Mouse (Mus musculus) limb, embryonic 11.5 days (tissue): ENCODE measurements around the gene Akap13. TPM values are rescaled to one million over a fixed set of nuclear protein-coding genes. Genes with fewer than 3 reads are reported as not detected.
"Not testable (repeated sequence)": the region's sequence is repeated elsewhere in the genome, so short reads cannot be mapped to it uniquely, and the experiment has no call there.

ENCODE experiments used
- ATAC-seq: fragments of 200-750 bp; cut with Nextera tagmentation; 2 replicates; pipeline ENCODE4 v1.8.0; 2017; ENCODE audit warnings: low read depth; ENCODE audit not compliant: insufficient number of reproducible peaks, low FRiP score, low TSS enrichment
- DNase-seq: peaks from one replicate; pipeline ENCODE4 v3.0.0-alpha.2; 2015; ENCODE audit warnings: low spot score
- H3K27ac ChIP-seq: fragments of 300-500 bp; sonication (generic); replicated peaks from 2 replicates; pipeline ENCODE4 v1.5.1; 2014; ENCODE audit warnings: low read depth, mild to moderate bottlenecking, low read length
- H3K27me3 ChIP-seq: fragments of 300-500 bp; sonication (generic); 2 replicates; pipeline ENCODE4 v1.6.1; 2014; ENCODE audit warnings: mild to moderate bottlenecking, low read length, mixed read lengths; ENCODE audit not compliant: control insufficient read depth, insufficient read depth
- H3K36me3 ChIP-seq: fragments of 300-500 bp; sonication (generic); 2 replicates; pipeline ENCODE4 v1.6.1; 2014; ENCODE audit warnings: mild to moderate bottlenecking, low read length, moderate library complexity, mixed read lengths; ENCODE audit not compliant: control insufficient read depth, insufficient read depth
- H3K4me1 ChIP-seq: fragments of 300-500 bp; sonication (generic); 2 replicates; pipeline ENCODE4 v1.6.1; 2014; ENCODE audit warnings: low read length, mixed read lengths; ENCODE audit not compliant: control insufficient read depth, insufficient read depth
- H3K4me2 ChIP-seq: fragments of 300-500 bp; sonication (generic); 2 replicates; pipeline ENCODE4 v1.6.1; 2014; ENCODE audit warnings: low read depth, mild to moderate bottlenecking, moderate library complexity; ENCODE audit not compliant: severe bottlenecking
- H3K4me3 ChIP-seq: fragments of 300-500 bp; sonication (generic); 2 replicates; pipeline ENCODE4 v1.5.1; 2014; ENCODE audit warnings: low read depth, low read length
- H3K9ac ChIP-seq: fragments of 300-500 bp; sonication (generic); 2 replicates; pipeline ENCODE4 v1.6.1; 2014; ENCODE audit warnings: mild to moderate bottlenecking, low read length
- H3K9me3 ChIP-seq: fragments of 300-500 bp; sonication (generic); 2 replicates; pipeline ENCODE4 v1.6.1; 2016; ENCODE audit warnings: low read length; ENCODE audit not compliant: control insufficient read depth
- WGBS: fragments of 180-500 bp; shearing (Covaris S2); extraction: QIAGEN DNeasy Blood & Tissue Kit; methylation state at CpG from one replicate; pipeline ENCODE4 v1.1.7; 2014; 5-methylcytosine and 5-hydroxymethylcytosine counted together
- polyA plus RNA-seq: library from polyadenylated mRNA; unstranded; fragments of >200 nt; fragmentation: Nextera tagmentation; extraction: Ambion mirVana; gene quantifications from 2 replicates; pipeline ENCODE4 v1.2.1, GENCODE M21; 2014

Gene Akap13
- polyA plus RNA-seq, 1 experiment from 2014 or later = 32.7 TPM

GRCm38 (mm10) chr7:75768169-75768568 is 312.8 kb downstream of the Akap13 start:
- H3K9me3 ChIP-seq = no peaks in the 10 kb centered on the region
- H3K9ac ChIP-seq = no peak overlapping the region
- 81% methylated on average over 2 of the region's 2 CpGs for WGBS
- no peak overlapping the region for H3K4me2 ChIP-seq
- H3K27ac ChIP-seq = no peak overlapping the region
- H3K36me3 ChIP-seq = peaks cover 3% of the 10 kb centered on the region
- no peak overlapping the region for H3K4me3 ChIP-seq
- ATAC-seq = no peak
- no peaks in the 10 kb centered on the region for H3K27me3 ChIP-seq
- no peaks in the 10 kb centered on the region for H3K4me1 ChIP-seq
- no peak for DNase-seq

DNA sequence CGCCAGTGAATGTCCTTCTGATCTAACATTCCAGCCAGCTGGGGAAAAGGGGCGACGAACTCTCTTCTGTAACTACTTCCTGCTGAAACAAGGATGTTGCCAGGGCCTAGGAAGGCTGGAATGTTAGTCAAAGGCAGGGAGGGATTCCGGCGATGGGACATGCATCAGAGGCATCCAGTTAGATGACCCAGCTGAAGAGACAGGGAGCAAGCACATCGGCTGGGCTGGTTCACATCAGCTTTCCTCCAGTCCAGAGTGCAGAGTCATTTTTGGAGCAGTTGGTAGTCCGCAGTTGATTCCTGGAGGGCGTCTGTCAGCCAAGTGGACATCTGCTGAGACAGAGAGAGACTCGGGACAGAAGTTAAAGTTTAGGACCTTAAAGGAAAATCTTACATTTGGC is 314.6 kb downstream of the Akap13 start:
- Histone ChIP-seq H3K27ac (no peak overlapping the region), H3K4me3 (no peak overlapping the region), H3K4me2 (no peak overlapping the region), H3K36me3 (peaks cover 3% of the 10 kb centered on the region), H3K9ac (no peak overlapping the region), H3K4me1 (no peaks in the 10 kb centered on the region), H3K27me3 (no peaks in the 10 kb centered on the region), H3K9me3 (no peaks in the 10 kb centered on the region)
- 94% methylated on average over 9 of the region's 9 CpGs for WGBS
- no peak for DNase-seq
- no peak for ATAC-seq

DNA sequence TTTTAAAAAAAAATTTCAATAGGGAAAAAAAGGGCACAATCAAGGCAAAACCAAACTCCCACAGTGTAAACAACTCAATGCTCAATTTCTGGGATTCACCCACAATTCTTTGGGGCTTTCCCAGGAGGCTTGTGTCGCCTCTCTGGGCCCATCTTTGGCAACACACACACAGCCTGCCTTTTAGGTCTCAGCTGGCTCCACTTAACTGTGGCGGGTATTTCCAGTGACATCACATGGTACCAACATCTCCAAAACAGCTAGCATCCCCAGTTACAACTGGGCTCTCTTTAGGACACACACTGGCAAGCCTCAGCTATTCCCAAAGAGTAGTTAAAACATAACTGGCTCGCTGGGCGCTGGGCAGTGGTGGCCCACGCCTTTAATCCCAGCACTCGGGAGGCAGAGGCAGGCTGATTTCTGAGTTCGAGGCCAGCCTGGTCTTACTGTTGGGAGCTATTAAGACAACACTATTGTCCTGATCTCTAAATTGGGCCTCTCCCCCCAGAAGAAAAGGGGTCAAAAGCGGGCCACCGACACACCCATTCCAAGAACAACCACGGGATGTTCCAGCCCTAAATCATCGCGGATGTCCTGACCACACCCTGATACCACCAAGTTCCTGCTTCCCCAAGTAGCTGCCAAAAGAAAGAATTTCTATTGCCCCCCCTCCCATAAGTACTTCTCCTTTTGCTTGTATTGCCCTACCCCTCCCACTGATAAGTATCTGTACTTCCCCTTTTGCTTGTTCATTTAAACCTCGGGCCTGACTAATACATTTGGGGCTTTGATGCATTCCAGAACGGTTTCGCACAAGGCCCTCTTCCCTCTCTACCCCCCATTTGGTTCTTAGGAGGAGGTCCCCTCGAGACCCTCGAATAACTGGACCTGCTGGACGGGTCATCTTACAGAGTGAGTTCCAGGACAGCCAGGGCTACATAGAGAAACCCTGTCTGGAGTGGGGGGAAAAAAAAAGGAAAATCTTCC is 319.1 kb downstream of the Akap13 start:
- H3K4me1 ChIP-seq, H3K4me3 ChIP-seq, DNase-seq, H3K9ac ChIP-seq, H3K4me2 ChIP-seq, H3K27me3 ChIP-seq, ATAC-seq, H3K27ac ChIP-seq, H3K9me3 ChIP-seq: not testable (repeated sequence)
- WGBS = 92% methylated on average over 18 of the region's 18 CpGs
- H3K36me3 ChIP-seq = peaks cover 26% of the 10 kb centered on the region

- no peak overlapping the region for H3K4me3 ChIP-seq
- ATAC-seq = no peak
- H3K27ac ChIP-seq = no peak overlapping the region
- 96% methylated on average over 2 of the region's 2 CpGs for WGBS
- H3K4me1 ChIP-seq = no peaks in the 10 kb centered on the region
- no peak for DNase-seq
- H3K36me3 ChIP-seq = peaks cover 22% of the 10 kb centered on the region
- H3K9ac ChIP-seq = no peak overlapping the region
- H3K4me2 ChIP-seq = no peak overlapping the region
- no peaks in the 10 kb centered on the region for H3K27me3 ChIP-seq
- no peaks in the 10 kb centered on the region for H3K9me3 ChIP-seq
These were observed 322.7 kb downstream of the Akap13 start for GRCm38 (mm10) chr7:75778053-75778452.

DNA sequence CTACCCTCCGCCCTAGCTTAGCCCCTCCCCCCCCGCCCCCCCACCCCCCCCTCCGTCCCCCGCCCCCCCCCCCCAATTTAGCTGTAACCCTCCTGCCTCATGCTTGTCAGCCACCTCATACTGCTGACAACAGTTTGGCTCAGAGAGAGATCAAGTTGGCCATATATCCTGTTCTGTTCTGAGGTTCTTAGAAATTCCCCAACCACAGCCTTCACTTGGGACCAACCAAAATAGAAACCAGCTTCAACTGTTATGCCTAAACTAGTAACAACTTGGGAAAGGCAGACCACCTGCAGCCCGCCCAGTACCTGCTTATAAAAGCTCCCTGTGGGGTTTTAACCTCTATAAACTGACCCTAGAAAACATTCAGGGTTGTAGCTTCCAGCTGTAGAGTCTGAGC is 325.5 kb downstream of the Akap13 start:
- WGBS = 15% methylated on average over 3 of the region's 5 CpGs
- no peak overlapping the region for H3K9ac ChIP-seq
- ATAC-seq (no peak), DNase-seq (no peak)
- H3K4me1 ChIP-seq = no peaks in the 10 kb centered on the region
- peak overlapping the region; percentile 51; the same call in 1 of the 2 replicates for H3K4me3 ChIP-seq
- no peak overlapping the region for H3K27ac ChIP-seq
- H3K36me3 ChIP-seq = peaks cover 22% of the 10 kb centered on the region
- H3K9me3 ChIP-seq = no peaks in the 10 kb centered on the region
- peak overlapping the region; percentile 47 for H3K4me2 ChIP-seq
- no peaks in the 10 kb centered on the region for H3K27me3 ChIP-seq

DNA sequence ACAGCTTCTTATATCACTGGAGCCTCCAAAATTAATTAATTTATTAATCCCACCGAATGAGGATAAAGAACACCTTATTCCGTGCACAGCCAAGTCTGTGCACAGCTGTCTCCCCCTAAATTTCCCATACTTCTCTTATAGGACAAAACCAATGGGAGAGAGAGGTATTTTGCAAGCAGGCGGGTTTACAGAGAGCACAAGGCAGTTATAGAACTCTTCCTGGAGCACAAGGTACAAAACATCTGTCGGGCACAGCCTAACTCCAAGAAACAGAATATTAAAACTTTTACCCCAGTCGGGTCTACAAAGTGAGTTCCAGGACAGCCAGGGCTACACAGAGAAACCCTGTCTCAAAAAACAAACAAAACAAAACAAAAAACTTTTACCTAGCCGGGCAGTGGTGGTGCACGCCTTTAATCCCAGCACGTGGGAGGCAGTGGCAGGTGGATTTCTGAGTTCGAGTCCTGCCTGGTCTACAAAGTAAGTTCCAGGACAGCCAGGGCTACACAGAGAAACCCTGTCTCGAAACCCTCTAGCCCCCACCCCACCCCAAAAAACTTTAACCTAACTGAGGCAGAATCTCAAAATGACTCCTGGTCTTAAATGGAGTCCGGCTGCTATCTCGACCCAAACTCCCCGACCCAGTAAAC is 326.1 kb downstream of the Akap13 start:
- Histone ChIP-seq H3K9ac (peak overlapping the region; percentile 72), H3K4me2 (peak overlapping the region; percentile 47), H3K4me3 (peak overlapping the region; percentile 51), H3K36me3 (peaks cover 20% of the 10 kb centered on the region), H3K27ac (no peak overlapping the region), H3K9me3 (no peaks in the 10 kb centered on the region), H3K4me1 (no peaks in the 10 kb centered on the region), H3K27me3 (no peaks in the 10 kb centered on the region)
- WGBS = 6% methylated on average over 13 of the region's 13 CpGs
- ATAC-seq = peak; percentile 24; the same call in 1 of the 2 replicates
- peak; percentile 34 for DNase-seq

- H3K27ac ChIP-seq = no peak overlapping the region
- H3K4me3 ChIP-seq = peak overlapping the region; percentile 51
- H3K27me3 ChIP-seq = no peaks in the 10 kb centered on the region
- WGBS = 12% methylated on average over 36 of the region's 36 CpGs
- ATAC-seq = peak; percentile 92
- no peaks in the 10 kb centered on the region for H3K9me3 ChIP-seq
- DNase-seq = peak; percentile 91
- H3K4me1 ChIP-seq = no peaks in the 10 kb centered on the region
- H3K9ac ChIP-seq = peak overlapping the region; percentile 72
- H3K36me3 ChIP-seq = peaks cover 15% of the 10 kb centered on the region
- peak overlapping the region; percentile 47 for H3K4me2 ChIP-seq
These were observed 326.8 kb downstream of the Akap13 start for GRCm38 (mm10) chr7:75781948-75782722.

DNA sequence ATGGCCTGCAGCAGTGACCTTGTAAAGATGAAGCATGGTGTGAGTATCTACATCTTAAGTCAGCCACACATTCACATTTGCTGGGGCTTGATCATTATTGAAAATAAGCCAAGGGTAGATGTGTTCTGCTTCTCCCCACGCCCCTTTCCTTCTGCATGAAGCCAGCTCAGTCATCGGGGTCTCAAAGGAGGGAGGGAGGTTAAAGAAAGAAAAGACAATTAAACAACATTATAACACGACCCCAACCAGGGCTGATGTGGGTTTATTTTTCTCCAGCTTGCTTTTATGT is 327.3 kb downstream of the Akap13 start:
- no peaks in the 10 kb centered on the region for H3K27me3 ChIP-seq
- H3K36me3 ChIP-seq = peaks cover 10% of the 10 kb centered on the region
- ATAC-seq (no peak), DNase-seq (no peak)
- no peaks in the 10 kb centered on the region for H3K9me3 ChIP-seq
- no peak overlapping the region for H3K9ac ChIP-seq
- no peak overlapping the region for H3K4me2 ChIP-seq
- no peak overlapping the region for H3K4me3 ChIP-seq
- no peaks in the 10 kb centered on the region for H3K4me1 ChIP-seq
- 86% methylated on average over 3 of the region's 3 CpGs for WGBS
- no peak overlapping the region for H3K27ac ChIP-seq
